Mouse (Mus musculus) left cerebral cortex, adult 8-10 months (tissue): Measurements from ENCODE around the gene Plin5. TPM values are rescaled to one million over a fixed set of nuclear protein-coding genes. Genes with fewer than 3 reads are reported as not detected.
"Not testable (repeated sequence)": the region's sequence is repeated elsewhere in the genome, so short reads cannot be mapped to it uniquely, and the experiment has no call there.

Source experiments
- DNase-seq, 2 experiments: peaks; one replicate each; pipeline ENCODE4 v3.0.0; 2022; ENCODE audit warnings: low spot score in 2 of 2
- total RNA-seq, 4 experiments: library from RNA; stranded (reverse); gene quantifications; 2 replicates each; pipeline ENCODE4 v1.2.4; 2022

The Plin5 gene
- total RNA-seq, 4 experiments from 2014 or later, result 0.81 to 0.96 (median 0.93) TPM

DNA sequence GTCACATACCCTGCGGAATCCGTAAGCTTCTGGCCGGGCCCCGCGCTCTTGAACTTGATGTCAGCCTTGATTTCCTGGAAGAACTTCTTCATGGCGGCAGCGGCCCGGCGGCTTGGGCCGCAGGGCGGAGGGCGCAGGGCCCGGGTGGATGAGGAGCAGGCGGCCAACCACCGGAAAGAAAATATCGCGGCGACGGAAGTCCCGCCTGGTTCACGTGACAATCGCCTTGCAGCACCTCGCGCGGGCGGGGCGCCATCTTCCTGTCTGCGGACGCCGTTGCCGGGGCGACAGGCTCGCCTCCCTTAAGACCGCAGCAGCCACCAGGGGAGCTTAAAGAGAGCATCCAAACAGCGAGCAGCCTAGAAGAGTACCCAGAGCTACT lies 42.6 kb downstream of the Plin5 start, which contains the start of gene Ubxn6:
TSS of gene Ubxn6 (minus strand) at position 202 of the 382 bp plus-strand sequence.
- DNase-seq, result peak; percentile 90 to 97

GRCm38 (mm10) chr17:56074097-56074826 lies 43.1 kb downstream of the Plin5 start:
- DNase-seq, result peak; percentile 59 to 75

GRCm38 (mm10) chr17:56072243-56072642 lies 45.2 kb downstream of the Plin5 start:
- no peak for DNase-seq

DNA sequence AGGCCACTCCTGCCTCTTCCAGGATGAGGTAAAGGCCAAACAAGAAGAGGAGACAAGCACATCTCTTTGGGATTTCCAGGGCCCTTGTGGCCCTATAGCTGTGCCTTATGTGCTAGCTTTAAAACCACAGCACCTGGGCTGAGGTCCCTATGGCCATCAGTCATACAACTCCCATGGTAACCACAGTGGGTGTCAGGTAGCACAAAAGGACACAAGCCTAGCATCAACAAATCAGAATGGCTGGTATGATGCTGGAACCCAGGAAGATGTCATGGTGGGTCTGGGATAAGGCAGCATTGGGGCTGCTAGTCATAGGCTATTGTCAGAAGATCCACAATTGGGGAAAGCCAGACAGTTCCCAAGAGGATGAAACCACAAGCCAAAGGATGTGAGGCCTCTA lies 46.3 kb downstream of the Plin5 start:
- no peak for DNase-seq

DNA sequence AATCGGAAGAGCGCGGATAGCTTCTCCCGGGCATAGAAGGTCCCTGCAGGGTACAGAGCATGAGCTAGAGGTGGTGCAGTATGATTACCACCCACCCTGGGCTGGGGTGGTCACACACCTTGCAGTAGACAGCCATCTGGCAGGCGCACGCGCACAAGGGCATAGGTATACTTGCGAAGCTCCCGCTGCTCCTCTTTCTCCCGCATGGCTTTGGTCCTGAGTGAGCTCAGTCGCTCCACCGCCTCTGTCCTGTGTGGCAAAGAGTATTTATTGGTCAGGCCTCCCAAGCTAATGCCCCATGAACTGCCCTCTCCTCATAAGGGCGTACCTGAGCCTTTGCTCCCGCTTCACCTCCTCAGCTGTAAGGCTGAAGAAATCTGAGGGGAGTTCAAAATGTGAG lies 48.3 kb downstream of the Plin5 start:
- no peak for DNase-seq

GRCm38 (mm10) chr17:56066451-56066850 lies 50.9 kb downstream of the Plin5 start:
- no peak for DNase-seq

- DNase-seq, result not testable (repeated sequence)
Measured at GRCm38 (mm10) chr17:56065715-56066114, 51.7 kb downstream of the Plin5 start.

GRCm38 (mm10) chr17:56062081-56062480 lies 55.3 kb downstream of the Plin5 start:
- DNase-seq, result no peak

Other genes starting within 250 kb of the Plin5 start
- 1 to 10 TPM; 5.0 to 7.3 (median 6.2) TPM for gene Zfp119a, start 238.7 kb downstream of the Plin5 start, total RNA-seq
- 1 to 10 TPM; 6.4 to 6.9 (median 6.9) TPM for gene Zfp959, start 225.5 kb downstream of the Plin5 start, total RNA-seq
- 1 to 10 TPM; 3.5 to 5.2 (median 4.0) TPM for gene Zfp119b, start 168.1 kb downstream of the Plin5 start, total RNA-seq
- 1 to 10 TPM; 1.1 to 2.5 (median 1.7) TPM for gene Ebi3, start 165.0 kb downstream of the Plin5 start, total RNA-seq
- gene Yju2, start 158.5 kb downstream of the Plin5 start, total RNA-seq, result 10 to 100 TPM; 12.9 to 16.9 (median 15.0) TPM
- gene Shd, start 147.1 kb downstream of the Plin5 start, total RNA-seq, result 10 to 100 TPM; 34.8 to 38.9 (median 37.7) TPM
- gene Fsd1, start 131.1 kb downstream of the Plin5 start, total RNA-seq, result 10 to 100 TPM; 73.6 to 91.7 (median 81.2) TPM
- gene Stap2, start 112.0 kb downstream of the Plin5 start, total RNA-seq, result 1 to 10 TPM; 1.7 to 2.4 (median 2.1) TPM
- gene Mpnd, start 111.9 kb downstream of the Plin5 start, total RNA-seq, result 100 to 1,000 TPM; 107 to 123 (median 117) TPM
- 10 to 100 TPM; 31.2 to 36.7 (median 34.0) TPM for gene Sh3gl1, start 81.0 kb downstream of the Plin5 start, total RNA-seq
- 1 to 10 TPM; 2.6 to 3.5 (median 3.1) TPM for gene Chaf1a, start 77.2 kb downstream of the Plin5 start, total RNA-seq
- 10 to 100 TPM; 86.2 to 97.2 (median 91.5) TPM for gene Ubxn6, start 42.6 kb downstream of the Plin5 start, total RNA-seq
- 100 to 1,000 TPM in 3 of 4 experiments, 10 to 100 TPM in 1; 95.3 to 115 (median 104) TPM for gene Hdgfl2, start 38.0 kb downstream of the Plin5 start, total RNA-seq
- 10 to 100 TPM in 1 of 4 experiments, 1 to 10 TPM in 3; 4.7 to 14.9 (median 7.5) TPM for gene Plin4, start 7.8 kb downstream of the Plin5 start, total RNA-seq
- gene Lrg1, start 4.4 kb upstream of the Plin5 start, total RNA-seq, result 1 to 10 TPM; 1.5 to 3.4 (median 2.0) TPM
- gene Sema6b, start 22.7 kb upstream of the Plin5 start, total RNA-seq, result 100 to 1,000 TPM; 116 to 130 (median 121) TPM
- gene Tnfaip8l1, start 44.9 kb upstream of the Plin5 start, total RNA-seq, result 1 to 10 TPM; 6.1 to 8.9 (median 7.1) TPM
- gene Mydgf, start 66.3 kb upstream of the Plin5 start, total RNA-seq, result 10 to 100 TPM; 36.8 to 38.3 (median 37.5) TPM
- gene Dpp9, start 101.3 kb upstream of the Plin5 start, total RNA-seq, result 10 to 100 TPM; 56.1 to 61.3 (median 59.8) TPM
- 10 to 100 TPM; 33.1 to 34.5 (median 33.8) TPM for gene Fem1a, start 139.2 kb upstream of the Plin5 start, total RNA-seq
- gene Ticam1, start 159.2 kb upstream of the Plin5 start, total RNA-seq, result 1 to 10 TPM; 5.7 to 8.4 (median 6.5) TPM
- 10 to 100 TPM; 14.6 to 18.2 (median 15.4) TPM for gene Plin3, start 175.3 kb upstream of the Plin5 start, total RNA-seq
- not detected for gene Arrdc5, start 182.7 kb upstream of the Plin5 start, total RNA-seq
- 1 to 10 TPM in 2 of 4 experiments, under 1 TPM in 2; 0.80 to 1.8 (median 1.3) TPM for gene Uhrf1, start 185.7 kb upstream of the Plin5 start, total RNA-seq
- gene Kdm4b, start 208.5 kb upstream of the Plin5 start, total RNA-seq, result 10 to 100 TPM; 66.4 to 71.0 (median 67.0) TPM